Mouse (Mus musculus) olfactory bulb, adult 2 months (tissue): ENCODE data around the gene Spock1. TPM values are rescaled to one million over a fixed set of nuclear protein-coding genes. Genes with fewer than 3 reads are reported as not detected.

Experiments
- H3K27ac ChIP-seq: fragments of 200-500 bp; 2 replicates; pipeline ENCODE4 v1.5.1; 2012; ENCODE audit warnings: low read depth, low read length; ENCODE audit not compliant: insufficient read depth
- H3K4me1 ChIP-seq: fragments of 200-500 bp; 2 replicates; pipeline ENCODE4 v1.6.1; 2012; ENCODE audit warnings: low read length; ENCODE audit not compliant: control insufficient read depth, insufficient read depth
- H3K4me3 ChIP-seq: fragments of 200-500 bp; 2 replicates; pipeline ENCODE4 v1.5.1; 2012; ENCODE audit warnings: mild to moderate bottlenecking, low read depth, low read length, moderate library complexity; ENCODE audit not compliant: insufficient read depth
- CTCF ChIP-seq: fragments of 200-500 bp; IDR thresholded peaks from 2 replicates; pipeline ENCODE4 v1.5.1; 2012; ENCODE audit warnings: low read depth, mild to moderate bottlenecking, low read length, moderate library complexity; ENCODE audit not compliant: insufficient read depth
- POLR2A ChIP-seq: fragments of 200-500 bp; IDR thresholded peaks from 2 replicates; pipeline ENCODE4 v1.6.1; 2012; ENCODE audit warnings: mild to moderate bottlenecking, low read depth, low read length, moderate library complexity; ENCODE audit not compliant: insufficient read depth
- WGBS: fragments of 180-500 bp; shearing (Covaris S2); methylation state at CpG from one replicate; pipeline ENCODE4 v1.1.7; 2018; 5-methylcytosine and 5-hydroxymethylcytosine counted together
- polyA plus RNA-seq: library from polyadenylated mRNA; stranded (reverse); fragments of >200 nt; gene quantifications from 2 replicates; pipeline ENCODE4 v1.2.4, GENCODE M21; 2012; ENCODE audit warnings: low replicate concordance; ENCODE audit not compliant: missing spikeins, insufficient read depth, insufficient read length

The Spock1 gene
- polyA plus RNA-seq, 1 experiment, result not detected

- WGBS, result 96% methylated on average over 3 of the region's 3 CpGs
- Histone ChIP-seq H3K4me1 (no peaks in the 10 kb centered on the region), H3K27ac (no peak overlapping the region), H3K4me3 (no peak overlapping the region)
- TF ChIP-seq POLR2A (no peak), CTCF (no peak)
Measured at GRCm38 (mm10) chr13:57806816-57807215, 101.3 kb downstream of the Spock1 start.

- 66% methylated on average over 6 of the region's 6 CpGs for WGBS
- Histone ChIP-seq H3K4me3 (no peak overlapping the region), H3K27ac (no peak overlapping the region), H3K4me1 (no peaks in the 10 kb centered on the region)
- no peak for TF ChIP-seq CTCF
- TF ChIP-seq POLR2A, result no peak
Measured at GRCm38 (mm10) chr13:57806301-57806700, 101.8 kb downstream of the Spock1 start.

- 93% methylated on average over 2 of the region's 2 CpGs for WGBS
- TF ChIP-seq CTCF, result no peak
- no peak for TF ChIP-seq POLR2A
- H3K27ac ChIP-seq, result no peak overlapping the region
- H3K4me3 ChIP-seq, result no peak overlapping the region
- no peaks in the 10 kb centered on the region for H3K4me1 ChIP-seq
Measured at GRCm38 (mm10) chr13:57798633-57799032, 109.5 kb downstream of the Spock1 start.

GRCm38 (mm10) chr13:57796951-57797692, 111.0 kb downstream of the Spock1 start:
- no peak overlapping the region for H3K27ac ChIP-seq
- TF ChIP-seq POLR2A (no peak), CTCF (no peak)
- WGBS, result 78% methylated on average over 10 of the region's 10 CpGs
- H3K4me1 ChIP-seq, result no peaks in the 10 kb centered on the region
- H3K4me3 ChIP-seq, result no peak overlapping the region

GRCm38 (mm10) chr13:57793643-57794240, 114.4 kb downstream of the Spock1 start:
- H3K27ac ChIP-seq, result no peak overlapping the region
- H3K4me3 ChIP-seq, result no peak overlapping the region
- 88% methylated on average over 12 of the region's 12 CpGs for WGBS
- H3K4me1 ChIP-seq, result no peaks in the 10 kb centered on the region
- TF ChIP-seq POLR2A (no peak), CTCF (no peak)

- TF ChIP-seq CTCF (no peak), POLR2A (no peak)
- 66% methylated on average over 5 of the region's 5 CpGs for WGBS
- Histone ChIP-seq H3K4me1 (no peaks in the 10 kb centered on the region), H3K4me3 (no peak overlapping the region), H3K27ac (no peak overlapping the region)
Measured at GRCm38 (mm10) chr13:57789796-57790195, 118.3 kb downstream of the Spock1 start.

- TF ChIP-seq CTCF (no peak), POLR2A (no peak)
- Histone ChIP-seq H3K4me1 (peaks cover 3% of the 10 kb centered on the region), H3K4me3 (no peak overlapping the region), H3K27ac (no peak overlapping the region)
- 95% methylated on average over 4 of the region's 4 CpGs for WGBS
Measured at GRCm38 (mm10) chr13:57788299-57788698, 119.8 kb downstream of the Spock1 start.

- H3K4me1 ChIP-seq, result peaks cover 8% of the 10 kb centered on the region
- TF ChIP-seq POLR2A (no peak), CTCF (no peak)
- 83% methylated on average over 8 of the region's 8 CpGs for WGBS
Measured at GRCm38 (mm10) chr13:57786278-57786677, 121.9 kb downstream of the Spock1 start.

GRCm38 (mm10) chr13:57782975-57783374, 125.2 kb downstream of the Spock1 start:
- peaks cover 8% of the 10 kb centered on the region for H3K4me1 ChIP-seq
- no peak overlapping the region for H3K4me3 ChIP-seq
- TF ChIP-seq POLR2A, result no peak
- no peak for TF ChIP-seq CTCF
- WGBS, result 26% methylated on average over 12 of the region's 12 CpGs
- H3K27ac ChIP-seq, result no peak overlapping the region

More at GRCm38 (mm10) chr13:57786278-57786677, 121.9 kb downstream of the Spock1 start:
- Histone ChIP-seq H3K27ac (no peak overlapping the region), H3K4me3 (no peak overlapping the region)
